In genomic region chr3:90446389-90447122, GRCm38 (mm10) we compare ENCODE assay signal across 8 mouse cellular contexts. TPM values are rescaled to one million over a fixed set of nuclear protein-coding genes. Genes with fewer than 3 reads are reported as not detected.
DNase-seq lines count a peak whose midpoint lies in the region; ATAC-seq and TF ChIP-seq lines count a peak whose summit lies in the region.

No protein-coding gene starts in this region.

- peak overlapping the region; percentile 57 for H3K4me2 ChIP-seq in lung, embryonic 14.5 days

- TF ChIP-seq EP300 in MEL (IDR thresholded peaks at IDR 0.05; ENCODE audit: low read depth in 1 of 2, low read length in 2 of 2) = no peak

- peak; percentile 96 for ATAC-seq in lung, embryonic 14.5 days (ENCODE audit: insufficient read depth)

- peak; percentile 48 for DNase-seq in MEL (ENCODE audit: low read depth, low spot score)
- DNase-seq in cerebellum, adult 8-10 months = peak; percentile 19
- peak; percentile 46 to 53 for DNase-seq in frontal cortex, adult 2 months (ENCODE audit: extremely low spot score in 1 of 2, low spot score in 1 of 2)
- peak; percentile 88 for DNase-seq in hindbrain, embryonic 10.5 days (ENCODE audit: low spot score)
- peak; percentile 40 for DNase-seq in layer of hippocampus, adult 9-10 months (ENCODE audit: low spot score)
- DNase-seq in lung, embryonic 14.5 days = peak; percentile 97
- DNase-seq in ovary, adult 18-20 months (ENCODE audit: low spot score) = peak; percentile 92
- DNase-seq in urinary bladder, adult 2 months (ENCODE audit: low spot score) = peak; percentile 49

- TF ChIP-seq CTCF in MEL (IDR thresholded peaks at IDR 0.05 in 2 of 3, conservative IDR thresholded peaks at IDR 0.05 in 1 of 3; ENCODE audit: control insufficient read depth in 1 of 3, insufficient read depth in 1 of 3, low read depth in 2 of 3, low read length in 3 of 3, poor library complexity in 1 of 3, severe bottlenecking in 1 of 3) = no peak
- no peak for TF ChIP-seq CTCF in lung, embryonic 14.5 days (IDR thresholded peaks at IDR 0.05; ENCODE audit: low read depth)

- H3K9ac ChIP-seq in MEL (ENCODE audit: control insufficient read depth, low read depth, low read length, poor library complexity, severe bottlenecking) = peak overlapping the region; percentile 46
- H3K9ac ChIP-seq in lung, embryonic 14.5 days = peak overlapping the region; percentile 40

- TF ChIP-seq RAD21 in MEL (IDR thresholded peaks at IDR 0.05; ENCODE audit: low read depth, low read length) = no peak

- H3K27me3 ChIP-seq in MEL (ENCODE audit: control insufficient read depth in 1 of 2, insufficient read depth in 2 of 2, low read length in 2 of 2) = no peaks in the 10 kb centered on the region; a peak in 1 of 4 replicates
- H3K27me3 ChIP-seq in hindbrain, embryonic 10.5 days (ENCODE audit: insufficient read depth, poor library complexity, severe bottlenecking) = no peaks in the 10 kb centered on the region
- no peaks in the 10 kb centered on the region for H3K27me3 ChIP-seq in lung, embryonic 14.5 days (ENCODE audit: insufficient read depth, low read length)

- H3K4me3 ChIP-seq in MEL (ENCODE audit: control insufficient read depth in 1 of 2, insufficient read depth in 1 of 2, low read depth in 2 of 2, low read length in 2 of 2) = peak overlapping the region; percentile 37 to 38; a peak in 3 of 4 replicates
- H3K4me3 ChIP-seq in hindbrain, embryonic 10.5 days = peak overlapping the region; percentile 50
- H3K4me3 ChIP-seq in lung, embryonic 14.5 days (ENCODE audit: low read depth, low read length) = peak overlapping the region; percentile 23

- H3K27ac ChIP-seq in MEL (ENCODE audit: control insufficient read depth, low read depth, low read length) = no peak overlapping the region
- H3K27ac ChIP-seq in hindbrain, embryonic 10.5 days = peak overlapping the region; percentile 96
- peak overlapping the region; percentile 95 for H3K27ac ChIP-seq in lung, embryonic 14.5 days (ENCODE audit: low read depth)

- TF ChIP-seq POLR2A in MEL (IDR thresholded peaks at IDR 0.05; ENCODE audit: control insufficient read depth in 1 of 2, insufficient read depth in 1 of 2, low read depth in 1 of 2, low read length in 2 of 2, poor library complexity in 1 of 2) = no peak

- WGBS in hindbrain, embryonic 10.5 days = under 1% methylated on average over 17 of the region's 17 CpGs
- WGBS in lung, embryonic 14.5 days = under 1% methylated on average over 17 of the region's 17 CpGs

- no peaks in the 10 kb centered on the region for H3K9me3 ChIP-seq in MEL (replicated peaks; ENCODE audit: insufficient read depth, low read length)
- no peaks in the 10 kb centered on the region for H3K9me3 ChIP-seq in hindbrain, embryonic 10.5 days
- no peaks in the 10 kb centered on the region for H3K9me3 ChIP-seq in lung, embryonic 14.5 days (ENCODE audit: low read depth, low read length)

- H3K4me1 ChIP-seq in MEL (ENCODE audit: control insufficient read depth in 1 of 2, insufficient read depth in 2 of 2, low read length in 2 of 2) = peaks cover 3 to 19% of the 10 kb centered on the region in 2 experiments
- H3K4me1 ChIP-seq in hindbrain, embryonic 10.5 days (replicated peaks) = peaks cover 37% of the 10 kb centered on the region
- H3K4me1 ChIP-seq in lung, embryonic 14.5 days (ENCODE audit: insufficient read depth) = 0 out of 2 replicates have a peak, but pooled peaks cover 3% of the 10 kb centered on the region

- H3K36me3 ChIP-seq in MEL (ENCODE audit: control insufficient read depth in 1 of 2, insufficient read depth in 2 of 2, low read length in 2 of 2) = peaks cover 0 to 11% of the 10 kb centered on the region in 2 experiments; a peak in 2 of 4 replicates
- H3K36me3 ChIP-seq in hindbrain, embryonic 10.5 days = no peaks in the 10 kb centered on the region
- no peaks in the 10 kb centered on the region for H3K36me3 ChIP-seq in lung, embryonic 14.5 days (ENCODE audit: insufficient read depth)

- H3K79me2 ChIP-seq in MEL (ENCODE audit: control insufficient read depth, insufficient read depth, low read length, poor library complexity) = no peaks in the 10 kb centered on the region; the same call in 1 of the 2 replicates

TF ChIP-seq in MEL, 35 proteins besides CTCF, POLR2A, EP300 and RAD21:
- TF ChIP-seq USF1 (IDR thresholded peaks at IDR 0.05; ENCODE audit: low read depth, low read length) = peak; percentile 91
- TF ChIP-seq MAZ (IDR thresholded peaks at IDR 0.05; ENCODE audit: low read depth, low read length) = no peak
- TF ChIP-seq USF2 (IDR thresholded peaks at IDR 0.05; ENCODE audit: borderline replicate concordance in 1 of 2, insufficient read depth in 1 of 2, low read depth in 1 of 2, low read length in 2 of 2) = peak in 1 of 2 experiments; percentile 58; a peak in 2 of 4 replicates
- TF ChIP-seq MAX (IDR thresholded peaks at IDR 0.05; ENCODE audit: low read length) = peak; percentile 65; the same call in 1 of the 2 replicates

RNA-seq across cellular contexts. Expression of gene Ints3, which starts 13.1 kb away (rescaled TPM):
- total RNA-seq in MEL (2012; rRNA removed) = 55.9 and 58.5 TPM in 2 replicates
- 100 to 1,000 TPM; 101 to 115 TPM for polyA plus RNA-seq in MEL (2012; ENCODE audit: insufficient read depth in 1 of 2, insufficient read length in 2 of 2, low read depth in 1 of 2, low replicate concordance in 2 of 2, missing spikeins in 1 of 2)
- 44.3 and 49.0 TPM in 2 replicates for polyA plus RNA-seq in frontal cortex, adult 2 months (2012; rRNA removed)
- 37.6 and 39.7 TPM in 2 replicates for polyA plus RNA-seq in hindbrain, embryonic 10.5 days (2016; fragmentation: Nextera tagmentation; extraction: Ambion mirVana)
- polyA plus RNA-seq in lung, embryonic 14.5 days (2014; fragmentation: Nextera tagmentation; extraction: Ambion mirVana) = 38.5 and 40.5 TPM in 2 replicates
- 24.8 and 26.4 TPM in 2 replicates for polyA plus RNA-seq in urinary bladder, adult 2 months (2012; rRNA removed)

RNA-seq across cellular contexts. Expression of gene Npr1, which starts 19.1 kb away (rescaled TPM):
- not detected in 2 replicates for total RNA-seq in MEL (2012; rRNA removed)
- under 1 TPM in 1 of 2 experiments, not detected in 1; 0.11 TPM for polyA plus RNA-seq in MEL (2012; ENCODE audit: insufficient read depth in 1 of 2, insufficient read length in 2 of 2, low read depth in 1 of 2, low replicate concordance in 2 of 2, missing spikeins in 1 of 2)
- polyA plus RNA-seq in frontal cortex, adult 2 months (2012; rRNA removed) = 24.0 and 27.2 TPM in 2 replicates
- 3.0 TPM in 2 replicates for polyA plus RNA-seq in hindbrain, embryonic 10.5 days (2016; fragmentation: Nextera tagmentation; extraction: Ambion mirVana)
- polyA plus RNA-seq in lung, embryonic 14.5 days (2014; fragmentation: Nextera tagmentation; extraction: Ambion mirVana) = 17.8 and 19.3 TPM in 2 replicates
- 25.3 and 26.4 TPM in 2 replicates for polyA plus RNA-seq in urinary bladder, adult 2 months (2012; rRNA removed)

RNA-seq across cellular contexts. Expression of gene Ilf2, which starts 29.4 kb away (rescaled TPM):
- 162 and 175 TPM in 2 replicates for total RNA-seq in MEL (2012; rRNA removed)
- 100 to 1,000 TPM; 107 to 223 TPM for polyA plus RNA-seq in MEL (2012; ENCODE audit: insufficient read depth in 1 of 2, insufficient read length in 2 of 2, low read depth in 1 of 2, low replicate concordance in 2 of 2, missing spikeins in 1 of 2)
- 84.3 and 89.2 TPM in 2 replicates for polyA plus RNA-seq in frontal cortex, adult 2 months (2012; rRNA removed)
- 315 and 340 TPM in 2 replicates for polyA plus RNA-seq in hindbrain, embryonic 10.5 days (2016; fragmentation: Nextera tagmentation; extraction: Ambion mirVana)
- 232 and 240 TPM in 2 replicates for polyA plus RNA-seq in lung, embryonic 14.5 days (2014; fragmentation: Nextera tagmentation; extraction: Ambion mirVana)
- polyA plus RNA-seq in urinary bladder, adult 2 months (2012; rRNA removed) = 44.4 and 48.2 TPM in 2 replicates

RNA-seq across cellular contexts. Expression of gene Snapin, which starts 44.3 kb away (rescaled TPM):
- 24.5 and 25.2 TPM in 2 replicates for total RNA-seq in MEL (2012; rRNA removed)
- polyA plus RNA-seq in MEL (2012; ENCODE audit: insufficient read depth in 1 of 2, insufficient read length in 2 of 2, low read depth in 1 of 2, low replicate concordance in 2 of 2, missing spikeins in 1 of 2) = 10 to 100 TPM in 1 of 2 experiments, not detected in 1; 46.8 TPM
- polyA plus RNA-seq in frontal cortex, adult 2 months (2012; rRNA removed) = 76.1 and 78.7 TPM in 2 replicates
- polyA plus RNA-seq in hindbrain, embryonic 10.5 days (2016; fragmentation: Nextera tagmentation; extraction: Ambion mirVana) = 60.9 and 69.1 TPM in 2 replicates
- 68.0 and 74.7 TPM in 2 replicates for polyA plus RNA-seq in lung, embryonic 14.5 days (2014; fragmentation: Nextera tagmentation; extraction: Ambion mirVana)
- polyA plus RNA-seq in urinary bladder, adult 2 months (2012; rRNA removed) = 88.2 and 107 TPM in 2 replicates

RNA-seq across cellular contexts. Expression of gene Slc27a3, which starts 56.8 kb away (rescaled TPM):
- total RNA-seq in MEL (2012; rRNA removed) = 1.4 and 1.9 TPM in 2 replicates
- 1 to 10 TPM in 1 of 2 experiments, not detected in 1; 2.8 TPM for polyA plus RNA-seq in MEL (2012; ENCODE audit: insufficient read depth in 1 of 2, insufficient read length in 2 of 2, low read depth in 1 of 2, low replicate concordance in 2 of 2, missing spikeins in 1 of 2)
- polyA plus RNA-seq in frontal cortex, adult 2 months (2012; rRNA removed) = 7.9 and 8.4 TPM in 2 replicates
- polyA plus RNA-seq in hindbrain, embryonic 10.5 days (2016; fragmentation: Nextera tagmentation; extraction: Ambion mirVana) = 28.5 and 29.1 TPM in 2 replicates
- polyA plus RNA-seq in lung, embryonic 14.5 days (2014; fragmentation: Nextera tagmentation; extraction: Ambion mirVana) = 18.4 and 19.1 TPM in 2 replicates
- polyA plus RNA-seq in urinary bladder, adult 2 months (2012; rRNA removed) = 9.2 and 11.0 TPM in 2 replicates

Comparison
In these comparisons a context has a peak if more than half of its experiments do, and no peak if none do; other contexts are left out.
1. DNase-seq: peak in every context shown above with its lines; median percentile 97 in lung, embryonic 14.5 days; 92 in ovary, adult 18-20 months; 88 in hindbrain, embryonic 10.5 days; 50 in frontal cortex, adult 2 months; 49 in urinary bladder, adult 2 months; 48 in MEL; 40 in layer of hippocampus, adult 9-10 months; 19 in cerebellum, adult 8-10 months.